9 mouse cellular contexts compared by ENCODE assay signal in genomic region chr10:93355276-93355927, GRCm38 (mm10). TPM values are rescaled to one million over a fixed set of nuclear protein-coding genes. Genes with fewer than 3 reads are reported as not detected.
DNase-seq lines count a peak whose midpoint lies in the region; ATAC-seq and TF ChIP-seq lines count a peak whose summit lies in the region.
"Had no signal": no experiment of that assay in that cellular context is flagged by ENCODE, and none has a peak within 500 bp of the region (broad histone marks: within the 10 kb centered on the region; RNA-seq: fewer than 3 reads in every experiment).

No protein-coding gene starts in this region.

- H3K4me2 ChIP-seq in midbrain, embryonic 11.5 days, result no peak overlapping the region
- no peak overlapping the region for H3K4me2 ChIP-seq in midbrain, embryonic 16.5 days (ENCODE audit: low read length)
- H3K4me2 ChIP-seq: hindbrain, embryonic 15.5 days had no signal

- no peaks in the 10 kb centered on the region for H3K79me2 ChIP-seq in heart, adult 2 months (replicated peaks; ENCODE audit: control insufficient read depth, insufficient read depth, low read length)

- no peaks in the 10 kb centered on the region for H3K9me3 ChIP-seq in midbrain, embryonic 11.5 days (ENCODE audit: control insufficient read depth, low read length)
- no peaks in the 10 kb centered on the region for H3K9me3 ChIP-seq in midbrain, embryonic 16.5 days (replicated peaks; ENCODE audit: control insufficient read depth, low read length, poor library complexity, severe bottlenecking)
- H3K9me3 ChIP-seq: hindbrain, embryonic 15.5 days had no signal

- no peak overlapping the region for H3K27ac ChIP-seq in heart, adult 2 months
- H3K27ac ChIP-seq in midbrain, embryonic 11.5 days (ENCODE audit: low read depth, low read length), result no peak overlapping the region
- H3K27ac ChIP-seq in midbrain, embryonic 16.5 days (ENCODE audit: low read length), result no peak overlapping the region
- H3K27ac ChIP-seq: hindbrain, embryonic 15.5 days; kidney, postnatal 0 days had no signal

- TF ChIP-seq POLR2A in heart, adult 2 months (IDR thresholded peaks at IDR 0.05; ENCODE audit: insufficient read depth, low read depth, low read length), result no peak

- H3K4me1 ChIP-seq in heart, adult 2 months (ENCODE audit: control insufficient read depth, insufficient read depth, low read length), result peaks cover 3% of the 10 kb centered on the region
- 0 out of 2 replicates have a peak, but pooled peaks cover 2% of the 10 kb centered on the region for H3K4me1 ChIP-seq in midbrain, embryonic 11.5 days (ENCODE audit: control insufficient read depth, insufficient read depth, low read length)
- no peaks in the 10 kb centered on the region for H3K4me1 ChIP-seq in midbrain, embryonic 16.5 days (ENCODE audit: control insufficient read depth, insufficient read depth, low read length)
- H3K4me1 ChIP-seq: hindbrain, embryonic 15.5 days had no signal

- no peak overlapping the region for H3K9ac ChIP-seq in heart, adult 2 months (ENCODE audit: low read depth, low read length)
- no peak overlapping the region for H3K9ac ChIP-seq in midbrain, embryonic 11.5 days (ENCODE audit: low read length)
- H3K9ac ChIP-seq in midbrain, embryonic 16.5 days (ENCODE audit: low read depth, low read length), result no peak overlapping the region
- H3K9ac ChIP-seq: hindbrain, embryonic 15.5 days had no signal

- 43% methylated on average over 8 of the region's 8 CpGs for WGBS in heart, adult 2 months
- WGBS in midbrain, embryonic 11.5 days, result 55% methylated on average over 8 of the region's 8 CpGs
- WGBS in midbrain, embryonic 16.5 days, result 34% methylated on average over 8 of the region's 8 CpGs

- H3K27me3 ChIP-seq in heart, adult 2 months (ENCODE audit: control insufficient read depth, insufficient read depth, low read length), result no peaks in the 10 kb centered on the region
- H3K27me3 ChIP-seq in midbrain, embryonic 11.5 days (ENCODE audit: control insufficient read depth, insufficient read depth, low read length), result no peaks in the 10 kb centered on the region
- no peaks in the 10 kb centered on the region for H3K27me3 ChIP-seq in midbrain, embryonic 16.5 days (ENCODE audit: control insufficient read depth, insufficient read depth, low read depth, low read length)
- H3K27me3 ChIP-seq: hindbrain, embryonic 15.5 days had no signal

- 0 out of 2 replicates have a peak, but pooled peaks have one; percentile 33 for ATAC-seq in midbrain, embryonic 11.5 days (ENCODE audit: low FRiP score)
- ATAC-seq in midbrain, embryonic 16.5 days, result no peak

- H3K4me3 ChIP-seq in heart, adult 2 months, result no peak overlapping the region
- H3K4me3 ChIP-seq in midbrain, embryonic 11.5 days (ENCODE audit: low read depth, low read length), result no peak overlapping the region
- no peak overlapping the region for H3K4me3 ChIP-seq in midbrain, embryonic 16.5 days (ENCODE audit: low read depth, low read length)
- H3K4me3 ChIP-seq: hindbrain, embryonic 15.5 days had no signal

- no peak for TF ChIP-seq EP300 in heart, adult 2 months (IDR thresholded peaks at IDR 0.05; ENCODE audit: insufficient read depth, low read depth, low read length)

- intact Hi-C loops in heart, adult 2 months (cut with DNase I), result no loop called here

- DNase-seq in heart, postnatal 4 days, result peak; percentile 20
- DNase-seq in heart, adult 2 months, result no peak
- DNase-seq in midbrain, embryonic 11.5 days (ENCODE audit: low spot score, missing footprints), result no peak
- DNase-seq in embryo, embryonic 10.5 days (ENCODE audit: low spot score), result peak; percentile 70
- DNase-seq in retina, embryonic 14.5 days (ENCODE audit: low spot score), result peak; percentile 82
- no peak for DNase-seq in urinary bladder, adult 2 months (ENCODE audit: low spot score)

- TF ChIP-seq CTCF in heart, adult 2 months (IDR thresholded peaks at IDR 0.05), result no peak

- H3K36me3 ChIP-seq in heart, adult 2 months (ENCODE audit: control insufficient read depth, insufficient read depth, low read length), result no peaks in the 10 kb centered on the region
- no peaks in the 10 kb centered on the region for H3K36me3 ChIP-seq in midbrain, embryonic 11.5 days (ENCODE audit: control insufficient read depth, insufficient read depth, low read length)
- H3K36me3 ChIP-seq in midbrain, embryonic 16.5 days (ENCODE audit: control insufficient read depth, insufficient read depth, low read length), result no peaks in the 10 kb centered on the region
- H3K36me3 ChIP-seq: hindbrain, embryonic 15.5 days had no signal

RNA-seq across cellular contexts. Expression of gene Elk3, which starts 44.5 kb away (rescaled TPM):
- 100 to 1,000 TPM; 102 to 103 TPM for total RNA-seq in heart, postnatal 4 days (2021)
- total RNA-seq in heart, adult 2 months (2021), result 10 to 100 TPM; 33.8 to 39.4 TPM
- 31.9 and 32.1 TPM in 2 replicates for polyA plus RNA-seq in heart, adult 2 months (2012; rRNA removed)
- 12.2 and 13.6 TPM in 2 replicates for polyA plus RNA-seq in midbrain, embryonic 11.5 days (2014; fragmentation: Nextera tagmentation; extraction: Ambion mirVana)
- polyA plus RNA-seq in midbrain, embryonic 16.5 days (2015; fragmentation: Nextera tagmentation; extraction: Ambion mirVana), result 6.4 and 6.5 TPM in 2 replicates
- 21.6 and 22.7 TPM in 2 replicates for polyA plus RNA-seq in urinary bladder, adult 2 months (2012; rRNA removed)

Comparison
In these comparisons a context has a peak if more than half of its experiments do, and no peak if none do; other contexts are left out.
1. DNase-seq: peak in heart, postnatal 4 days (single experiment), embryo, embryonic 10.5 days (single experiment) and retina, embryonic 14.5 days (single experiment); none in heart, adult 2 months (0 of 2), midbrain, embryonic 11.5 days (single experiment) and urinary bladder, adult 2 months (single experiment).